ENCODE assay signal across 16 mouse cellular contexts in genomic region chr2:12180635-12181034, GRCm38 (mm10).
"Had no signal": no experiment of that assay in that cellular context is flagged by ENCODE, and none has a peak within 500 bp of the region (broad histone marks: within the 10 kb centered on the region; RNA-seq: fewer than 3 reads in every experiment).

No protein-coding gene starts in this region.

- DNase-seq: liver, postnatal 0 days; lung, adult 2 months; lung, postnatal 14 days; lung, postnatal 36 days; right cerebral cortex, postnatal 14 days; thymus, adult 18-20 months; thymus, postnatal 14 days; thymus, postnatal 36 days had no signal

- H3K4me2 ChIP-seq: lung, embryonic 15.5 days; midbrain, embryonic 11.5 days; midbrain, embryonic 13.5 days; midbrain, embryonic 15.5 days; neural tube, embryonic 12.5 days had no signal

- H3K9me3 ChIP-seq: lung, embryonic 15.5 days; megakaryocyte, embryonic 14.5 days; midbrain, embryonic 13.5 days; midbrain, embryonic 15.5 days; neural tube, embryonic 12.5 days had no signal

- H3K9ac ChIP-seq: liver, postnatal 0 days; lung, embryonic 15.5 days; midbrain, embryonic 13.5 days; midbrain, embryonic 15.5 days; neural tube, embryonic 12.5 days had no signal

- H3K36me3 ChIP-seq: lung, embryonic 15.5 days; midbrain, embryonic 13.5 days; midbrain, embryonic 15.5 days; neural tube, embryonic 12.5 days had no signal

- ATAC-seq: liver, postnatal 0 days; lung, postnatal 0 days; midbrain, embryonic 13.5 days; midbrain, embryonic 15.5 days had no signal

- H3K27ac ChIP-seq: lung, embryonic 15.5 days; macrophage; midbrain, embryonic 13.5 days; midbrain, embryonic 15.5 days; neural tube, embryonic 12.5 days had no signal

- H3K27me3 ChIP-seq: lung, embryonic 15.5 days; megakaryocyte, embryonic 14.5 days; midbrain, embryonic 13.5 days; midbrain, embryonic 15.5 days; neural tube, embryonic 12.5 days had no signal

- H3K4me1 ChIP-seq: lung, embryonic 15.5 days; megakaryocyte, embryonic 14.5 days; midbrain, embryonic 13.5 days; midbrain, embryonic 15.5 days; neural tube, embryonic 12.5 days had no signal

- H3K4me3 ChIP-seq: lung, embryonic 15.5 days; megakaryocyte, embryonic 14.5 days; midbrain, embryonic 13.5 days; midbrain, embryonic 15.5 days; neural tube, embryonic 12.5 days had no signal
